Mouse (Mus musculus) heart, postnatal 14 days (tissue): ENCODE results near the gene H6pd. TPM values are rescaled to one million over a fixed set of nuclear protein-coding genes. Genes with fewer than 3 reads are reported as not detected.

ENCODE experiments used
- DNase-seq, 2 experiments: peaks; one replicate each; pipeline ENCODE4 v3.0.0; 2021 to 2022
- intact Hi-C: fragments of 180-260 bp; cut with DNase I; formaldehyde crosslinking; loops from one replicate; pipeline ENCODE4 v1.15.1; 2025
- total RNA-seq, 2 experiments: library from RNA; stranded (reverse); gene quantifications; 2 replicates each; pipeline ENCODE4 v1.2.3; 2021

The H6pd gene
- total RNA-seq, 2 experiments from 2014 or later, result 41.0 to 45.9 TPM

GRCm38 (mm10) chr4:149953621-149954481, 55.0 kb downstream of the H6pd start:
- intact Hi-C loops, result loop anchor here (2.0 to 5.0 kb wide), 2 partner anchors 37 to 65 kb away; no protein-coding TSS in a partner anchor
- peak; percentile 67 to 72 for DNase-seq

GRCm38 (mm10) chr4:149952201-149952600, 56.6 kb downstream of the H6pd start:
- peak in 1 of 2 experiments; percentile 42 for DNase-seq
- intact Hi-C loops, result loop anchor here (5.0 kb wide), 1 partner anchor 35 kb away; no protein-coding TSS in a partner anchor

GRCm38 (mm10) chr4:149951201-149951600, 57.6 kb downstream of the H6pd start:
- no peak for DNase-seq
- intact Hi-C loops, result loop anchor here (5.0 kb wide), 1 partner anchor 34 kb away; no protein-coding TSS in a partner anchor

GRCm38 (mm10) chr4:149949691-149950090, 59.1 kb downstream of the H6pd start:
- intact Hi-C loops, result loop anchor here (5.0 kb wide), 1 partner anchor 32 kb away; no protein-coding TSS in a partner anchor
- DNase-seq, result no peak

GRCm38 (mm10) chr4:149948119-149948518, 60.7 kb downstream of the H6pd start:
- intact Hi-C loops, result no loop called here
- peak in 1 of 2 experiments; percentile 70 for DNase-seq

DNA sequence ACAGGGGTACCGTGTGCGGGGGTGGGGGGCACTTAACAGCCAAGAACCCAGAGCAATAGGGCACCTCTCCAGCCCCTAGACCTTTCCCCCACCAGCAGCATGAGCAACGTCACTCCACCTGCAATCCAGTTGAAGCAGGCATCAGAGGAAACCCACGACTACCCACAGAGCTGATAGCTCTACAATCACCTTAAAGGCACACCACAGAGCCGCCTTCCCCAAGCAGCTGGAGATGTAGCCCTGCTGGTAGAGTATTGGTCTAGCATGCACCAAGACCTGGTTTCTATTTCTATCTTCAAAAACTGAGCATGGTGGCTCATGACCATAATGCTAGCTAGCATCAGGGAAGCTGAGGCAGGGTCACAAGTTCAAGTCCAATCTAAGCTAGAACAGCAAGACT, 61.4 kb downstream of the H6pd start:
- intact Hi-C loops, result no loop called here
- no peak for DNase-seq

GRCm38 (mm10) chr4:149945194-149945593, 63.6 kb downstream of the H6pd start:
- DNase-seq, result no peak
- intact Hi-C loops, result no loop called here

- DNase-seq, result no peak
- intact Hi-C loops, result loop anchor here (5.0 kb wide), 1 partner anchor 47 kb away; no protein-coding TSS in a partner anchor
Measured at GRCm38 (mm10) chr4:149944214-149944613, 64.6 kb downstream of the H6pd start.

DNA sequence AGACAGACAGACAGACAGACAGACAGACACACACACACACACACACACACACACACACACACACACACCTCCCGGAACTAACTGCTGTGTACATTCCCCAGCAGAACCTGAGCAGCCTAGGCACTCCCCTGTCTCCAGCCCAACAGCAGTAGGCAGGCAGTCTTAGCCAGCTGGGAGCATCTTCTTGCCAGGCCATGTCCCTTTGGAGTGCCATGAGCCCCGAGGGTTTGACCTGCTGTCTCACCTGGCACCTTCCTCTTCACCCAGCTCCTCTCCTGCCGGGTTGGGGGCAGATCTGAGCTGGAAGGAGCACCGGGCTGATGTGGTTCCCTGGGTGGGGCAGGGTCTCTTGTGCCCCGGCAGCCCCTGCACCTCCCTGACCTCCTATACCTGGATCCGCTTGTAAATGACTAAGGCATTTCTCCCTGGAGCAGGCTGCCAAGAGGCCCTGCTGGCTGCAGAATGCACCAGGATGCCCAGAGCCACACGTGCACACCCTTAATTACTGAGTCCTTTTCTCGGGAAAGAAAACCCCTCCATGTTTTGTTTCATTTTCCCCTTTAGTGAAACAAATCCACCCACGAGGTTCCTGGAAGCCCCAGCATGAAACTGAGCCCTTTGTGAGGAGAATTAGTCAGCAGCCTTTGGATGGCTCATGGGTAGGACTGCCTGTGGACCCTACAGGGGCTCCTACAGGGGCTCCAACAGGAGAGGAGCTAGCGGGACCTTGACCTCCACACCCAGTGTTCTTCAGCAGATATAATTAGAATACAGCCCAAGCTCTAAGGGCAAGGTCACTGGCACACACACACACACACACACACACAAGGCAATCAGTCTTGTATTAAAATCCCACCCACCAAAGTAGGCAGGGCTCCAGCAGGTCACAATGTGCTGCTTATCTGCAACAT, 65.7 kb downstream of the H6pd start:
- intact Hi-C loops, result loop anchor here (5.0 kb wide), 1 partner anchor 46 kb away; no protein-coding TSS in a partner anchor
- no peak for DNase-seq

- DNase-seq, result peak; percentile 42 to 50
Measured at GRCm38 (mm10) chr4:149941067-149941755, 67.6 kb downstream of the H6pd start.

GRCm38 (mm10) chr4:149938701-149939100, 70.1 kb downstream of the H6pd start:
- no peak for DNase-seq

More at GRCm38 (mm10) chr4:149941067-149941755, 67.6 kb downstream of the H6pd start:
- intact Hi-C loops, result loop anchor here (5.0 kb wide), 1 partner anchor 44 kb away; no protein-coding TSS in a partner anchor

DNA sequence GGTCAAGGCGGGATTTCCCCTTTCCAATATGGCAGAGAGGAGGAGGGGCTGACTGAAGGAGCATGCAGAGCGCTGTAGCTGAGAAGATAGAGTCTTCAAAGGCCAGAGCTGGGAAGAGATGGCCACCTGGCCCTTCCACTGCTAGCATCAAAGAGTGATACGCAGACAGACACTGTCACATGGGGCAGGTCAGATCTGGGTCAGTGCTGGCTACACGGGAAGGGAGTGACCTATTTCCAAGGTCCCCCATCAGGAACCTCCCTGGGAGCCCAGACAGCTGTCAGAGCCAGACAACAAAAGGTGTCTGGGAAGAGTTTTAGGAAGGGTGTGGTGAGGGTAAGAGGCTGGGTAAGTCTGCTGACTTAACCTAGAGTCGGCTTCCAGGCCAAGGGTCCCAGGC, 71.9 kb downstream of the H6pd start:
- intact Hi-C loops, result no loop called here
- no peak for DNase-seq

More at GRCm38 (mm10) chr4:149938701-149939100, 70.1 kb downstream of the H6pd start:
- intact Hi-C loops, result no loop called here

DNA sequence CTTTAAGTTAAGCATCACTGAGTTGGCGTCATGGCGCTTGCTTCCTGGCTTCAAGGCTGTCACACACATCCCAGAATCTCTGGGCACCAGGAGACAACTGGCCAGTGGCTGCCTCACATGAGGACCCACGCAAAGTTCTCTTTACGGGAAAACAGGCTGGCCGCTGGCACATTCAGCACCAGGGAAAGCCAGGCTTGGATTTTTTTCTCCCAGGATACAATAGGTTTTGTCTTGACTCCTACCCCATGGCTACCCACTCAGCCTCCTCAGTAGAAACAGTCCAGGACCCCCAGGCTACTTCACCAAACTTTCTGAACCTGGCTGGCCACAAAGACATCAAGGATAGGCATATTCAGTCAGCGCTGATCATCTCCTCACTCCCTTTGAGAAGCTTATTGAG, 73.4 kb downstream of the H6pd start:
- intact Hi-C loops, result no loop called here
- no peak for DNase-seq

DNA sequence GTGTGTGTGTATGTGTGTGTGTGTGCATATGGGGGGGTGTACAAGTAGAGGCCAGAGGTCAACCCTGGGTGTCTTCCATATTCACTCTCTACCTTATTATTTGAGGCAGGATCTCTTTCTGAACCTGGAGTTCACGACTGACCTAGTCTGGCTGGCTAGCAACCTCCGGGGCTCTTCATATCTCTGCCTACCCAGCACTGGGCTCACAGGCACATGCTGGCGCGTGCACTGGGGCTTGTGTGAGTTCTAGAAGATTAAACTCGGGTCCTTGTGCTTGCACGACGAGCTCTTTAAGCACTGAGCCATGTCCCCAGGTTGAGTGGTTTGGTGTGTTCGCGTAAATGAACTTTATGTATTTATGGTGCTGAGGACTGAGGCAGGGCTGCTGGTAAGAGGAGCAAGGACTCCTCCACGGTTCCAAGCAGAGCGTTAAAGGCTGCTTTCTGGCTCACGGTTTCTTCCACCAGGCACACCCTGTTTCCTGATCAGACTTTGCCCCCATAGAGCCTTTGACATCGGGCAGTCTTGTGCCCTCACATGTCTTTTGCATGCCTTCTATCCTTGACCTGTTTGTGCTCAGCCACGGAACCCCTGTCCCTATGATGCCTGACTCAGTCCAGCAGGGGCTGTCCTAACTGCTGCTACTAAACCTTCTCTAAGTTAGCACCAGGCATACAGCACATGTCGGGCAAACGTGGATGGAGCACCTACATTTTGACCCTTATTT, 75.1 kb downstream of the H6pd start:
- intact Hi-C loops, result no loop called here

GRCm38 (mm10) chr4:149933025-149933424, 75.8 kb downstream of the H6pd start:
- intact Hi-C loops, result no loop called here
- no peak for DNase-seq

More for the DNA sequence above, 75.1 kb downstream of the H6pd start:
- DNase-seq, result no peak

DNA sequence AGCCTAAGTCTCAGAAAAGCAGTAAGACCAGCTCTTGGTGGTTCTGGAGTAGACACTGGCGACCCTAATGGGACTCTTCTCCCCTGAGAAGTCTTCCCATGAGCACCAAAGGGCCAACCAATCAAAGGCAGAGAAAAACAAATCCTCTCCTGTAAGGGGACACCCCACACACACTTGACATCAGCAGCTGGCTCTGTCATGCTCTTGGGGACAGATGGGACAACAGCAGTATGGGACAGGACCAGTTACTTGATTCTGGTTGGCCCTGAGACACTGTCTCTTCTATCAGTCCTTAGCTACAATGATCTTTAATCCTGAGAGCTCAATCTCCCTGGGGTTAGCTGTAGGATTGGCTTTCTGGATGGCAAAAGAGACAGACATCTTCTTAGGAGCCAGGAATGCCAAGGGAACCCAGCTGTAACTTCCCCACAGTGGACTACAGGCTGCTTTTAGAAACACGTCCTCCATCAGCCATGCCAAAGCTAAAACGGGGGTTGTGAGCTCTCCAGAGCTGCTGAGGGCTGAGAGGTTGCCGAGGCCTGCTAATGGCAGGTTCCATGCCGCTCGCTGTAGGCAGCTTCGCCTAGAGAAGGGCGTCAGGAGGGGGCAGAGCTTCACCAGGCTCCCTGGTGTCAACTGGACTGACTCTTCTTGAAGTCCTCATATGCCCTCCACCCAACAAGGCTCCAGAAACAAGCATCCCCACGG, 76.6 kb downstream of the H6pd start:
- DNase-seq, result no peak

GRCm38 (mm10) chr4:149930755-149931154, 78.1 kb downstream of the H6pd start:
- intact Hi-C loops, result no loop called here
- no peak for DNase-seq

More for the DNA sequence above, 76.6 kb downstream of the H6pd start:
- intact Hi-C loops, result no loop called here
